Mouse (Mus musculus) CD4-positive, CD25-positive, alpha-beta regulatory T cell, adult 2 months (primary cell): ENCODE measurements around the gene Gm45618.

Experiments
- DNase-seq: peaks from one replicate; pipeline ENCODE4 v3.0.0-alpha.2; 2012; ENCODE audit warnings: low read depth, low spot score

Gm45618 gene

DNA sequence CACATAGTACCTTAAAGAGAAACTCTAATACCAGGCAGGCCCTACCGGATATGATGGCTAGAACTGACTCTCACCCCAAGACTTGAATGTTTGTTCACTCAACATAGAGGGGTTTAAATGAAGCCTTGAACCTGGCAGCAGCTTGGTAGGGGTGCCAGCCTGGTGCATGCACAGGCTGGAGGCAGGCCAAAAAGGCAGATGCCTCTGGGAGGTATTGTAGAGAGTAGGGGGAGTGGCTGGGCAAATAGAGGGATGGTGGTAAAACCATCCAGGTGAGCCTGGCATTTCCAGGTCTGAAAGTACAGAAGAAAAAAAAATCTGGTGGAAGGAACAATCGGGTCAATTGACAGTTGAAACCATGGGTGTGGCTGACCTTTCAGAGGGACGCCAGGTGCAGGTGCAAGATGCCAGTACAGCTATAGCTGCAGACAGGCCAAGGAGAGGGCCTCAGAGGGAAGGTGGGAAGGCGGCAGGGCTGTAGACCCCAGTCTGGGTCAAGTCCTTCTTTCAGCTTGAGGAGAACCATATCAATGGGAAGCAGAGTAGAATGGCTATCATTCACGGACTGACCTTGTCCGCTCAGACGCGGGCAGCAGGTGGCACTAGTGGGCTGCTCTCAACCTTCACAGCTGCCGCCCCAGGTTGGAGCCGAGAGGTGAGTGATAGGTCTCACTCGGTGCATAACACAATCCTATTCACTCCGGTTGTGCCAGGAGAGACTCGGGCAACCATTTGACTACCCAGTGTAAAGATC, 49.9 kb downstream of the Gm45618 start:
- DNase-seq: peak; percentile 78
